Mouse (Mus musculus) splenic B cell, adult 2 months (primary cell): ENCODE results near the gene Mapk7.

Experiments used
- DNase-seq: peaks from one replicate; pipeline ENCODE4 v3.0.0-alpha.2; 2011; ENCODE audit warnings: low read depth, low spot score
- H3K27me3 ChIP-seq: 2 replicates; pipeline ENCODE4 v1.6.1; 2012; ENCODE audit warnings: mild to moderate bottlenecking, low read length, moderate library complexity, mixed read lengths; ENCODE audit not compliant: control insufficient read depth, poor library complexity, insufficient read depth, severe bottlenecking
- H3K36me3 ChIP-seq: 2 replicates; pipeline ENCODE4 v1.6.1; 2012; ENCODE audit warnings: mild to moderate bottlenecking, low read length, moderate library complexity, mixed read lengths; ENCODE audit not compliant: control insufficient read depth, poor library complexity, insufficient read depth, severe bottlenecking

The Mapk7 gene

DNA sequence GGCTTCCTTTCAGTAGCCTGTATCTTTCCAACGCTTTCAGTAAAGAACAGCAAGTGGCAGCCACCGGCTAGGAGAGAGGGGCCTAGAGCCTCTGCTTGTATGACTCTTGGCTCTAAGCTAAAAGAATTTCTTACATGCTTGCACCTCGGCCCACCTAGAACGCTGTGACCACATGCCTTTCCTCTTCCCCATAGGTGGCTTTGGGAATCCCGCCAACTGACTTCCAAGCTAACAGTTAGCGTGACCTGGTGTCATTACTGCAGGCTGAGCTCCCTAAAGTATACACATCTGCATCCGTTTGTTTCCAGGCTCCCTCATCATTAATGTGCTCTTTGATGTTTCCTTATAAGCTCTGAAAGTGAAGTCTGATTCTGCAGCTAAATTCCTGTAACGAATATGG lies 9.7 kb upstream of the Mapk7 start:
- H3K36me3 ChIP-seq: no peaks in the 10 kb centered on the region

DNA sequence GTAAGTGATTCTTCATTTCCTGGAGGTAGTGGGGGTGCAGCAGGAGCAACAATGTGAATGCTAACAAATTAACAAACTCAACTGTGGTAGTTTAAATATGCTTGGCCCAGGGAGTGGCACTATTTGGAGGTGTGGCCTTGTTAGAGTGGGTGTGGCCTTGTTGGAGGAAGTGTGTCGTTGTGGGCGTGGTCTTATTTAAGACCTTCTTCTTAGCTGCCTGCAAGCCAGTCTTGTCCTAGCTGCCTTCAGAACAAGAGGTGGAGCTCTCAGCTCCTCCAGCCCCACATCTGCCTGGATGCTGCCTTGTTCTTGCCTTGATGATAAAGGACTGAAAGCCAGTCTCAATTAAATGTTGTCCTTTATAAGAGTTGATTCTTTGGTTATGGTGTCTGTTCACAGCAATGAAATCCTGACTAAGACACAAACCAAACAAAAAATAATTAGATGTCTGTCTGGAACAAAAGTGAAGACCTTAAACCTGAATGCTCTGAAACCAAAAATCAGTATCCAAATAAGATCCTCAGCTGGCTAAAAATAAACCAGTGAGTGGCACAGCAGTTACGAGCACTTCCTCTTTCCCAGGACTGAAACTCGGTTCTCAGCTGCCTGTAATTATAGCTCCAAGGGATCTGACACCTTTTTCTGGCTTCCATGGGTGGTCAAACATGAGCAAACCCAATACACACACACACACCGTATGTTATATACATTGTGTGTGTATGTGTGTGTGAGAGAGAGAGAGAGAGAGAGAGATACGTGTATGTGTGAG lies 4.7 kb upstream of the Mapk7 start:
- Histone ChIP-seq H3K36me3 (no peaks in the 10 kb centered on the region), H3K27me3 (no peaks in the 10 kb centered on the region)
- peak; percentile 61 for DNase-seq

More for the DNA sequence above, 9.7 kb upstream of the Mapk7 start:
- no peaks in the 10 kb centered on the region for H3K27me3 ChIP-seq
- no peak for DNase-seq

DNA sequence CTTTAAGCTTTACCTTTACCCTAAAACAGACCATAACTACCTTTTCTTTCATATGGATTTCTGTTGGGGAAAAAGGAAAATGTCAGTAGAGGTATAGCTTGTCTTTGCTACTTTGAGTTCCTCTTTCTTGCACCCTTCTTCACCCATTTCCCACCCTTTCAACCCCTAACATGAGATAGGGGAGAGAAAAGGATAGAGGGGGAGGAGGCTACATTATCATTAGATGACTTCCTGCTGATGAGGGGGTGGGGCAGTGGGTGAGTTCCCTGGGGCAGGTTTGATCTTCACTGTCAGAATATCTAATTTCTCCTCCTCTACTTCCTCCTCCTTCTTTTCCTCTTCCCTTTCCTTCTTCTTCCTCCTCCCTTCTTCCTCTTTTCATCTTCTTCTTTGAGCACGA lies 3.3 kb upstream of the Mapk7 start:
- H3K36me3 ChIP-seq: no peaks in the 10 kb centered on the region
- no peaks in the 10 kb centered on the region for H3K27me3 ChIP-seq
- DNase-seq: no peak

DNA sequence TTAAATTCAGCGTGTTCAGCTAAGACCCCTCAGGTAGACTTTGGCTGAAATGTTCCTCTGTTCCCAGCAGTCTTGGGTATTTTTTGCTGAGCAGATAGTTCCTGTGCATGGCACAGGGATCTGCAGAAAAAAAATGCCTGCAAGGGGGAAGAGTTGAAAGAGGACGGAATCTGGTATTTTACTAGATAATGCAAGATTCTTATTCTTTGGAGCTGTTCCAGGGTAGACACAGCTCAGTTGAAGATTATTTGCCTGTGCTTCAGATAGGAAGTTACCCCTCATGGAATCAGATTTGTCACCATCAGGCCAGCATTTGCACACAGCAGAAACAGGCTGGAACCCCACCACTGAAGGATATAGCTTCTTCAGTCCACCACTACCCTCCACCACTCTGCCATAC lies 1.3 kb upstream of the Mapk7 start:
- DNase-seq: no peak
- no peaks in the 10 kb centered on the region; the same call in 1 of the 2 replicates for H3K36me3 ChIP-seq
- no peaks in the 10 kb centered on the region for H3K27me3 ChIP-seq

DNA sequence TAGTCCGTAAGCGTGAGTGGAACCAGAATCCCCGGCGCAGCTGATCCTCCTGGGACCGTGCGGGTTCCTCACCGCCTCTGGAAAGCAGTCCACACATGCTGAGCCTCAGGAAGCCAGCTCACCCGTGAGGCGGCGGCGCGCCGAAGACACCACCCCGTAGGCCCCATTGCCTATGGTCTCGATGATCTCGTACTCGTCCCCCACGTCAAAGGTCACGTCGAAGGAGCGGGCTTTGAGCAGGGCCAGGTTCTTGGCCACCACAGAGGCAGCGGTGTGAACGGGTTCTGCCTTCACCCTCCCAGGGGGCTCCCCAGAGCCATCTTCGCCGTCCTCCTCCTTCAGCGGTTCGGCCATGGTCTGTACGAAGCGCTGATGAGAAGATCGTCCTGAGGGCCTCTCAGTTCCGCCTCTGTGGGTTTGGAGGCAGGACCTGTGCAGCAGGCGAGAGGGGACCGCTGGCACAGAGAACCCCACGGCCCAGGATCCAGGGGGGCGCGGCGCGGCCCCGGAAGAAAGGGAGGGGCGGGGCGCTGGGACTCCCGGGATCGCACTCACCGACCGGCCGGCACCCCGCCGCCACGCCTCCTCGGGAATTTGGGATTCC lies 579 bp downstream of the Mapk7 start:
- H3K36me3 ChIP-seq: no peaks in the 10 kb centered on the region; the same call in none of the 2 replicates
- DNase-seq: peak; percentile 65
- no peaks in the 10 kb centered on the region for H3K27me3 ChIP-seq

DNA sequence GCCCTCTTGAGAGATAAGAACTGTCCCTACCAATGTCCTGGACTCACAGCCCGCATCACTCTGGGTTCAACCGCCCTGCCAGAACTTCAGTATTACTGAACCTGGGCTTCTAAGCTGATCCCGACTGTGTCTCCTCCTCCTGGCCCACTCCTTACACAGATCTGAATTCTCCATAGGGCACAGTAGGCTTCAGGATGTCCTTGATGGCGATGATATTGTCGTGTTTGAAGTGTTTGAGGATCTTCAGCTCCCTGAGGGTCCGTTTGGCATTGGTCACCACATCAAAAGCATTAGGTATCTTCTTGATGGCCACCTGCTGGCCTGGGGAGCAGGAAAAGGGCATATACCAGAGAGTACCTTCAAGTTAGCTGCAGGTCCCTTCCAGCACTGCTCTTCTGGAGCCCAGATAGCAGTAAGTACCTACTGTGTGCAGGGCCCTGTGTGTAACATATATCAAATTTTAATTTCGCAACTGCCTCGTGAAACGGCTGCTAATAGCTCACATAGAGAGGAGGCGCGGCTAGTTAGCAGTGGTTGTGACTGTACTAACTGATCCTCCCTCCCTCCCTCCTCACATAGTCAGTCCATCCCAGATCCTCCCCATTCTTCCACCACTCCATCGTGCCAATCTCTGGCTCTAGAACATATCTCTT lies 1.3 kb downstream of the Mapk7 start:
- no peak for DNase-seq
- no peaks in the 10 kb centered on the region; the same call in none of the 2 replicates for H3K36me3 ChIP-seq
- H3K27me3 ChIP-seq: no peaks in the 10 kb centered on the region

DNA sequence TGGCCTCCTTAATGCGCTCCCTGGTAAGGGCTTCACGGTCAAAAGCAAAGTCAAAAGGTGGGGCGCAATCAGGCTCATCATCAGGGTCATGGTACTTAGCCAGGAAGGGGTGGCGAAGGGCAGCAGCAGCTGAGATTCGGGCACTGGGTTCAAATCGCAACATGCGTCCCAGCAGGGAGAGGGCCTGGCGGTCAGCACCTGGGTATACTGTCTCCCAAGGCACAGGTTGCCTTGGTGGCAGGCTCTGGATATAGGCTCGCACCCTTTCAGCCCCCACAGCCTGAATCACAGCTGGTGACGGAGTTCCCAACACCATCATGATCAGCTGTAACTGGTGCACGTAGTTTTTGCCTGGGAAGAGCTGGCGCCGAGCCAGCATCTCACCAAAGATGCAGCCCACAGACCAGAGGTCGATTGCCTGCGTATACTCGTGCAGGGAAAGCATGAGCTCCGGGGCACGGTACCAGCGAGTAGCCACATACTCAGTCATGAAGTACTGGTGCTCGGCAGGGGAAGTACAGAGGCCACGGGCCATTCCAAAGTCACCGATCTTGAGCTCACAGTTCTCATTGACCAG lies 3.2 kb downstream of the Mapk7 start:
- H3K36me3 ChIP-seq: no peaks in the 10 kb centered on the region; the same call in none of the 2 replicates
- DNase-seq: no peak
- H3K27me3 ChIP-seq: no peaks in the 10 kb centered on the region

DNA sequence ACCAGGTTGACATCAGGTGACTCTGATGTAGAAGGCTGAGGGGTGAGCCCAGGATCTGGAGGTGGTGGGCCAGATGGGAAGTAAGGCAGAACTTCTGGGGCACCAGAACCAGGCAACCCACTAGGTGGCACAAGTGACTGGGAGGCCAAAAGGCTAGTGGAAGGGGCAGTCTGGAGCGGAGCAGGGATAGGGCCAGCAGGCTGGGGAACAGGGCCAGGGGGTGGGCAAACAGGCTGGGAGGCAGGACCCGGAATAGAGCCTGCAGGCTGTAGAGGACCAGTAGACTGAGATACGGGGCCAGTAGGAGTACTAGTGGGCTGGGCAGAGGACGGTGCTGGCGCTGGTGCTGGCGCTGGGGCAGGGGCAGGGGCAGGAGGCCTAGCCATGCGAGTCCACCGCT lies 4.3 kb downstream of the Mapk7 start:
- H3K36me3 ChIP-seq: no peaks in the 10 kb centered on the region; the same call in none of the 2 replicates
- DNase-seq: no peak

DNA sequence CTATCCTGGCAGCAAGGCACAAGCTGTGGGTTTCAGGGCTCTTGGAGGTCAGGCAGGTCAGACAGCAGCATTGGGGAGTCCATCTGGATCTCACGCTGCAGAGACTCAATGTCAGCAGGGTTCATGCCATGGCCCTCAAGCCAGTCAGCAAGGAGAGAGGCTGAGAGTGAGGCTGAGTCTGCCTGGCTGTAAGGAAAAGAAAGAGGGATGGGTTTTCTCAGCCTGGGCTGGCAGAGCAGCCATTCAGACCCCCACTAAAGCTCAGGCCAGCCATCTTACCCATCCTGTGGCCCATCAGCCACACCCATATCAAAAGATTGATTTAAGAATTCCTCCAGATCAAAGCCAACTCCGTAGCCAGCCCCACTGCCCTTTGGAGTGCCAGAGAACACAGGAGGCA lies 5.1 kb downstream of the Mapk7 start:
- Histone ChIP-seq H3K36me3 (no peaks in the 10 kb centered on the region; the same call in none of the 2 replicates), H3K27me3 (no peaks in the 10 kb centered on the region)
- no peak for DNase-seq

More for the DNA sequence above, 4.3 kb downstream of the Mapk7 start:
- no peaks in the 10 kb centered on the region for H3K27me3 ChIP-seq

DNA sequence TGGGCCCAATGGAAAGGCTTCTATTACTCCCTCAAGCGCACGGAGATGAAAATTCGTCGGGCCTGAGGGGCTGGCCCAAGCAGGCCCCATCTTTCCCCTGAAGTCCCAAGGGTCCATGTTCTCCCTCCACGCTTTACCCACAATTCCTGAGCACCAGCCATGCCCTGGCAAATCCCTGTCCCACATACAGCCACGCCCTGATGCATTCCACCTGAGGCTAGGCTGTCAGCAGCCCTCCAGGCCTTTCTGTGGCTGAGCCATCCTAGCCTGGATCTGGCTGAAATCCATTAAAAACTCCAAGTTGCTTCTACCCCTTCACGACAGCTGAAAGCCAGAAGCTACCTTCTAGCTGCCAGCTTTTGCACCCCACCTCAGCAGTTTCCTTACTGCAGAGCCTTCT lies 6.3 kb downstream of the Mapk7 start:
- H3K27me3 ChIP-seq: no peaks in the 10 kb centered on the region
- no peaks in the 10 kb centered on the region; the same call in none of the 2 replicates for H3K36me3 ChIP-seq
- no peak for DNase-seq

DNA sequence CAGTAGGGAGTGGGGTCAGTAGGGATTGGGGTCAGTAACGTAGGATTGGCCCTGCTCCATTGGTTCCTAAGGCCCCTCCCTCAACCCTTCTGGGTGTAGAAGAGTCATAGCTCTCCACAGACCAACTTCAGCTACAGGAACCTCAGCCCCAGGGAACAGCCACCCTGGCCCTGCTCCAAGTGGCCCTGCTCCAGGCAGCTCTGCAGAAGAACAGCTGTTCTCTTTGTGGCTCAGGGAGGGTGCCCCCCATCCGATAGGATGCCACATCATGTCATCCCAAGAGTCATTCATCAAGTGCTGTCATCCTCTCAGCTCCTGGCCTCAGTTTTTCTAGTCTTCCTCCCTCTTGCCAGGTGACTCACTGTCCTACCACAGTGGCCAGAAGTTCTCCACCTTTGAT lies 6.8 kb downstream of the Mapk7 start:
- H3K27me3 ChIP-seq: no peaks in the 10 kb centered on the region
- no peak for DNase-seq
- no peaks in the 10 kb centered on the region; the same call in none of the 2 replicates for H3K36me3 ChIP-seq

DNA sequence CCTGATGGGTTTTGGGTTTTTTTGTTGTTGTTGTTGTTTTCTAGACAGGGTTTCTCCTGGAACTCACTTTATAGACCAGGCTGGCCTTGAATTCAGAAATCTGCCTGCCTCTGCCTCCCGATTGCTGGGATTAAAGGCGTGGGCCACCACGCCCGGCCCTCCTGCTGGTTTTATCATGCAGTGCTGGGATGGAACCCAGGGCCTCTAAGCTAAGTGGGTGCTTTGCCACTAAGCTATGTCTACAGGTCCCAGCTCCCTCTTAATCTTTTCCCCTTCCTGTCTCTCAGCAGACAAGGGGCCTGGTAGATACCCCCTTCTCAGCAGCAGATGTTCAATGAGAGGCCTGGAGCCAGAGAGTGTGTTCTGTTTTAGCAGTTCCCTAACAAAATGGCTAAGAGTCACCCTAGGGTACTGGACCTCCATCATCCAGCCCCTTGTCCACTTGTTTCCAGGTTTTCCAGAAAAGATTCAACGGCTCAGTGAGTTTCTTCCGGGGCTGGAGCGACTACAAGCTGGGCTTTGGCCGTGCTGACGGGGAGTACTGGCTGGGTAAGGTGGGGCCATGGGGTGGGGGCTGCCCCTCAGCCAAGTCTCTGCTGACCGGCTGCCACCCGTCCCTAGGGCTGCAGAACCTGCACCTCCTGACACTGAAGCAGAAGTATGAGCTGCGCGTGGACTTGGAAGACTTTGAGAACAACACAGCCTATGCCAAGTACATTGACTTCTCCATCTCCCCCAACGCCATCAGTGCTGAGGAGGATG lies 7.6 kb downstream of the Mapk7 start:
- no peak for DNase-seq
- H3K36me3 ChIP-seq: no peaks in the 10 kb centered on the region; the same call in none of the 2 replicates

DNA sequence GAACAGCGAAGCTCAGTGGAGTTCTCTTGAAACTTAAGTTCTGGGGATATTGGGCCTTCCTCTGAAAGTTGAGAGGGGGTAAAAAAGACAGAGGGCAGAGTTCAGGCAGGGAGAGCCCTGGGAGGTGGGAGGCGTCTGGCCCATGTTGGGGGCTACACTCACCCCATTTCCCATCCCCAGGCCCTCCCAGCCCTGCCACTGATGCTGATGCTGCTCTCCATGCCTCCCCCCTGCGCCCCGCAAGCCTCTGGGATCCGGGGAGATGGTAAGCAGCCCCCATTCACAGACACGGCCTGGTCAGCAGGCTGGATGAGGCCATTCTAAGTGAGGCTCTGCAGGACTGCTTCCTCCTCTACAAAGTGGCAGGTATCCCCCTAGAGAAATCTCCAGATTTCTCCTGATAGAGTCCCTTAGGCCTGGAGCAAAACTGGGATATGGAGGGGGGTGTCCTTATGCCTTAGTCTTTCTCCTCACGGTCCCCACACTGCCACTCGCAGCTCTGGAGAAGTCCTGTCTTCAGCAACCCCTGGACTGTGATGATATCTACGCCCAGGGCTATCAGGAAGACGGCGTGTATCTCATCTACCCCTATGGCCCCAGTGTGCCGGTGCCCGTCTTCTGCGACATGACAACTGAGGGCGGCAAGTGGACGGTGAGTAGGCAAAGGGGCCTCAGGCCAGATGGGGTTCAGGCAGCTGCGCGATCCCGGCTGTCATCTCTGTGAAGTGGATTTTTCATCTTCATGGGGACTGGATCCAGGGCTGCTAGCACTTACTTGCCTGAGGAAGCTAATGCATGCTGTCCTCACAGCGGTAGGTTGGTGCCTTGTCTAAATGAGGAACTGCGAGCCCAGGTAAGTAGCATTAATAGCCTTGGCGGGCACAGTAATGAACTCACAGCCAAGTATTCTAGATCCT lies 8.4 kb downstream of the Mapk7 start:
- Histone ChIP-seq H3K27me3 (no peaks in the 10 kb centered on the region), H3K36me3 (no peaks in the 10 kb centered on the region; the same call in none of the 2 replicates)
- no peak for DNase-seq

More for the DNA sequence above, 7.6 kb downstream of the Mapk7 start:
- no peaks in the 10 kb centered on the region for H3K27me3 ChIP-seq
